Mouse (Mus musculus) limb, embryonic 15.5 days (tissue): ENCODE data around the gene Atp5e. TPM values are rescaled to one million over a fixed set of nuclear protein-coding genes. Genes with fewer than 3 reads are reported as not detected.
A peak's percentile ranks its signal among the peaks of the same experiment; 100 is the strongest.

ENCODE experiments used
- ATAC-seq: fragments of 200-750 bp; cut with Nextera tagmentation; 2 replicates; pipeline ENCODE4 v1.8.0; 2017; ENCODE audit warnings: low read depth, moderate TSS enrichment; ENCODE audit not compliant: insufficient number of reproducible peaks, low FRiP score, low TSS enrichment
- H3K27ac ChIP-seq: fragments of 300-500 bp; sonication (generic); 2 replicates; pipeline ENCODE4 v1.5.1; 2015; ENCODE audit warnings: moderate library complexity, mild to moderate bottlenecking, inconsistent platforms
- H3K27me3 ChIP-seq: fragments of 300-500 bp; sonication (generic); 2 replicates; pipeline ENCODE4 v1.6.1; 2015; ENCODE audit warnings: inconsistent platforms
- H3K36me3 ChIP-seq: fragments of 300-500 bp; sonication (generic); 2 replicates; pipeline ENCODE4 v1.6.1; 2015; ENCODE audit warnings: inconsistent platforms
- H3K4me1 ChIP-seq: fragments of 300-500 bp; sonication (generic); 2 replicates; pipeline ENCODE4 v1.6.1; 2015; ENCODE audit warnings: inconsistent platforms
- H3K4me2 ChIP-seq: fragments of 300-500 bp; sonication (generic); 2 replicates; pipeline ENCODE4 v1.6.1; 2015; ENCODE audit warnings: mild to moderate bottlenecking, inconsistent platforms
- H3K4me3 ChIP-seq: fragments of 300-500 bp; sonication (generic); 2 replicates; pipeline ENCODE4 v1.5.1; 2015; ENCODE audit warnings: mild to moderate bottlenecking, inconsistent platforms
- H3K9ac ChIP-seq: fragments of 300-500 bp; sonication (generic); 2 replicates; pipeline ENCODE4 v1.6.1; 2015; ENCODE audit warnings: inconsistent platforms
- H3K9me3 ChIP-seq: fragments of 300-500 bp; sonication (generic); 2 replicates; pipeline ENCODE4 v1.6.1; 2016; ENCODE audit warnings: inconsistent platforms
- WGBS: fragments of 180-500 bp; shearing (Covaris S2); methylation state at CpG from one replicate; pipeline ENCODE4 v1.1.7; 2015; 5-methylcytosine and 5-hydroxymethylcytosine counted together
- polyA plus RNA-seq: library from polyadenylated mRNA; unstranded; fragments of >200 nt; fragmentation: Nextera tagmentation; extraction: Ambion mirVana; gene quantifications from 2 replicates; pipeline ENCODE4 v1.2.1, GENCODE M21; 2015

Atp5e gene
- 611 and 723 TPM in 2 replicates for polyA plus RNA-seq

GRCm38 (mm10) chr2:174463789-174464523, at the start of gene Atp5e:
Atp5e (minus strand) TSS chr2:174464105.
- Histone ChIP-seq H3K9me3 (no peaks in the 10 kb centered on the region), H3K4me1 (peaks cover 13% of the 10 kb centered on the region), H3K4me3 (peak within 1 kb of the TSS; percentile 66), H3K27ac (peak within 1 kb of the TSS; percentile 73), H3K27me3 (no peaks in the 10 kb centered on the region), H3K4me2 (peak within 1 kb of the TSS; percentile 87), H3K9ac (peak within 1 kb of the TSS; percentile 68), H3K36me3 (peaks cover 57% of the 10 kb centered on the region)
- 2% methylated on average over 48 of the region's 48 CpGs for WGBS
- ATAC-seq: peak; percentile 97

- Histone ChIP-seq H3K4me3 (no peak overlapping the region), H3K4me1 (no peaks in the 10 kb centered on the region), H3K9ac (no peak overlapping the region), H3K9me3 (no peaks in the 10 kb centered on the region), H3K27ac (no peak overlapping the region), H3K36me3 (no peaks in the 10 kb centered on the region), H3K4me2 (no peak overlapping the region), H3K27me3 (no peaks in the 10 kb centered on the region)
- no peak for ATAC-seq
- WGBS: 71% methylated on average over 8 of the region's 8 CpGs
Observed at GRCm38 (mm10) chr2:174509825-174510224, 45.9 kb upstream of the Atp5e start.

- H3K9ac ChIP-seq: no peak overlapping the region
- no peak for ATAC-seq
- no peak overlapping the region for H3K4me2 ChIP-seq
- 66% methylated on average over 4 of the region's 4 CpGs for WGBS
- H3K27ac ChIP-seq: no peak overlapping the region
- no peaks in the 10 kb centered on the region for H3K9me3 ChIP-seq
- no peaks in the 10 kb centered on the region for H3K36me3 ChIP-seq
- no peaks in the 10 kb centered on the region for H3K27me3 ChIP-seq
- H3K4me1 ChIP-seq: 0 out of 2 replicates have a peak, but pooled peaks cover 2% of the 10 kb centered on the region
- H3K4me3 ChIP-seq: no peak overlapping the region
Observed at GRCm38 (mm10) chr2:174507998-174508397, 44.1 kb upstream of the Atp5e start.

GRCm38 (mm10) chr2:174502831-174503460, 39.0 kb upstream of the Atp5e start:
- Histone ChIP-seq H3K27me3 (no peaks in the 10 kb centered on the region), H3K4me2 (no peak overlapping the region), H3K4me1 (0 out of 2 replicates have a peak, but pooled peaks cover 2% of the 10 kb centered on the region), H3K9me3 (no peaks in the 10 kb centered on the region), H3K36me3 (no peaks in the 10 kb centered on the region), H3K4me3 (no peak overlapping the region), H3K27ac (no peak overlapping the region), H3K9ac (no peak overlapping the region)
- ATAC-seq: no peak
- 78% methylated on average over 25 of the region's 25 CpGs for WGBS

GRCm38 (mm10) chr2:174502321-174502720, 38.4 kb upstream of the Atp5e start:
- 28% methylated on average over 5 of the region's 5 CpGs for WGBS
- Histone ChIP-seq H3K27me3 (no peaks in the 10 kb centered on the region), H3K9ac (no peak overlapping the region), H3K27ac (no peak overlapping the region), H3K36me3 (no peaks in the 10 kb centered on the region), H3K4me2 (no peak overlapping the region), H3K9me3 (no peaks in the 10 kb centered on the region), H3K4me3 (no peak overlapping the region), H3K4me1 (0 out of 2 replicates have a peak, but pooled peaks cover 2% of the 10 kb centered on the region)
- no peak for ATAC-seq

GRCm38 (mm10) chr2:174501517-174501916, 37.6 kb upstream of the Atp5e start:
- ATAC-seq: no peak
- no peak overlapping the region for H3K27ac ChIP-seq
- no peaks in the 10 kb centered on the region for H3K9me3 ChIP-seq
- H3K27me3 ChIP-seq: no peaks in the 10 kb centered on the region
- H3K4me2 ChIP-seq: no peak overlapping the region
- no peaks in the 10 kb centered on the region for H3K36me3 ChIP-seq
- 71% methylated on average over 8 of the region's 8 CpGs for WGBS
- no peak overlapping the region for H3K9ac ChIP-seq
- H3K4me3 ChIP-seq: no peak overlapping the region
- H3K4me1 ChIP-seq: 0 out of 2 replicates have a peak, but pooled peaks cover 2% of the 10 kb centered on the region

- no peak overlapping the region for H3K9ac ChIP-seq
- no peak overlapping the region for H3K27ac ChIP-seq
- H3K36me3 ChIP-seq: no peaks in the 10 kb centered on the region
- 0 out of 2 replicates have a peak, but pooled peaks cover 2% of the 10 kb centered on the region for H3K4me1 ChIP-seq
- H3K9me3 ChIP-seq: no peaks in the 10 kb centered on the region
- H3K27me3 ChIP-seq: no peaks in the 10 kb centered on the region
- no peak for ATAC-seq
- WGBS: 57% methylated on average over 14 of the region's 14 CpGs
- H3K4me3 ChIP-seq: no peak overlapping the region
- no peak overlapping the region for H3K4me2 ChIP-seq
Observed at GRCm38 (mm10) chr2:174500814-174501503, 37.1 kb upstream of the Atp5e start.

- H3K9me3 ChIP-seq: no peaks in the 10 kb centered on the region
- H3K4me2 ChIP-seq: no peak overlapping the region
- ATAC-seq: no peak
- no peaks in the 10 kb centered on the region for H3K36me3 ChIP-seq
- no peaks in the 10 kb centered on the region for H3K4me1 ChIP-seq
- no peak overlapping the region for H3K4me3 ChIP-seq
- no peaks in the 10 kb centered on the region for H3K27me3 ChIP-seq
- no peak overlapping the region for H3K27ac ChIP-seq
- 67% methylated on average over 2 of the region's 2 CpGs for WGBS
- H3K9ac ChIP-seq: no peak overlapping the region
Observed at GRCm38 (mm10) chr2:174492858-174493257, 29.0 kb upstream of the Atp5e start.

- H3K4me3 ChIP-seq: no peak overlapping the region
- H3K4me1 ChIP-seq: no peaks in the 10 kb centered on the region
- no peaks in the 10 kb centered on the region for H3K9me3 ChIP-seq
- H3K9ac ChIP-seq: no peak overlapping the region
- H3K36me3 ChIP-seq: no peaks in the 10 kb centered on the region
- no peak overlapping the region for H3K4me2 ChIP-seq
- ATAC-seq: no peak
- no peak overlapping the region for H3K27ac ChIP-seq
- no peaks in the 10 kb centered on the region for H3K27me3 ChIP-seq
- 85% methylated on average over 5 of the region's 5 CpGs for WGBS
Observed at GRCm38 (mm10) chr2:174487005-174487404, 23.1 kb upstream of the Atp5e start.

- Histone ChIP-seq H3K27ac (no peak overlapping the region), H3K4me2 (no peak overlapping the region), H3K4me3 (no peak overlapping the region), H3K27me3 (no peaks in the 10 kb centered on the region), H3K9ac (no peak overlapping the region), H3K9me3 (no peaks in the 10 kb centered on the region), H3K4me1 (0 out of 2 replicates have a peak, but pooled peaks cover under 1% of the 10 kb centered on the region), H3K36me3 (no peaks in the 10 kb centered on the region)
- 77% methylated on average over 5 of the region's 5 CpGs for WGBS
- no peak for ATAC-seq
Observed at GRCm38 (mm10) chr2:174478746-174479145, 14.8 kb upstream of the Atp5e start.

- no peak overlapping the region for H3K27ac ChIP-seq
- H3K9ac ChIP-seq: no peak overlapping the region
- no peaks in the 10 kb centered on the region for H3K9me3 ChIP-seq
- ATAC-seq: no peak
- peaks cover 6% of the 10 kb centered on the region; the same call in 1 of the 2 replicates for H3K4me1 ChIP-seq
- no peaks in the 10 kb centered on the region for H3K36me3 ChIP-seq
- no peak overlapping the region for H3K4me3 ChIP-seq
- 67% methylated on average over 3 of the region's 3 CpGs for WGBS
- no peak overlapping the region for H3K4me2 ChIP-seq
- no peaks in the 10 kb centered on the region for H3K27me3 ChIP-seq
Observed at GRCm38 (mm10) chr2:174477543-174478319, 13.8 kb upstream of the Atp5e start.
